Mouse (Mus musculus) midbrain, embryonic 15.5 days (tissue): ENCODE measurements around the gene Hivep2. TPM values are rescaled to one million over a fixed set of nuclear protein-coding genes. Genes with fewer than 3 reads are reported as not detected.

Experiments used
- ATAC-seq: fragments of 200-750 bp; cut with Nextera tagmentation; replicated peaks from 2 replicates; pipeline ENCODE4 v1.8.0; 2017; ENCODE audit warnings: moderate TSS enrichment
- H3K27ac ChIP-seq: fragments of 300-500 bp; sonication (generic); 2 replicates; pipeline ENCODE4 v1.5.1; 2015; ENCODE audit warnings: mild to moderate bottlenecking, inconsistent platforms
- H3K27me3 ChIP-seq: fragments of 300-500 bp; sonication (generic); replicated peaks from 2 replicates; pipeline ENCODE4 v1.6.1; 2015; ENCODE audit warnings: inconsistent platforms
- H3K36me3 ChIP-seq: fragments of 300-500 bp; sonication (generic); replicated peaks from 2 replicates; pipeline ENCODE4 v1.6.1; 2015; ENCODE audit warnings: inconsistent platforms
- H3K4me1 ChIP-seq: fragments of 300-500 bp; sonication (generic); 2 replicates; pipeline ENCODE4 v1.6.1; 2015; ENCODE audit warnings: inconsistent platforms
- H3K4me2 ChIP-seq: fragments of 300-500 bp; sonication (generic); 2 replicates; pipeline ENCODE4 v1.6.1; 2015; ENCODE audit warnings: inconsistent platforms, mild to moderate bottlenecking, moderate library complexity
- H3K4me3 ChIP-seq: fragments of 300-500 bp; sonication (generic); 2 replicates; pipeline ENCODE4 v1.5.1; 2015; ENCODE audit warnings: mild to moderate bottlenecking, inconsistent platforms
- H3K9ac ChIP-seq: fragments of 300-500 bp; sonication (generic); 2 replicates; pipeline ENCODE4 v1.6.1; 2015; ENCODE audit warnings: mild to moderate bottlenecking, inconsistent platforms
- H3K9me3 ChIP-seq: fragments of 300-500 bp; sonication (generic); 2 replicates; pipeline ENCODE4 v1.6.1; 2016; ENCODE audit warnings: inconsistent platforms
- WGBS: fragments of 180-500 bp; shearing (Covaris S2); methylation state at CpG from one replicate; pipeline ENCODE4 v1.1.7; 2015; ENCODE audit warnings: mixed read lengths; 5-methylcytosine and 5-hydroxymethylcytosine counted together
- polyA plus RNA-seq: library from polyadenylated mRNA; unstranded; fragments of >200 nt; fragmentation: Nextera tagmentation; extraction: Ambion mirVana; gene quantifications from 2 replicates; pipeline ENCODE4 v1.2.1, GENCODE M21; 2015

The Hivep2 gene
- polyA plus RNA-seq, 1 experiment from 2014 or later = 12.0 TPM

- Histone ChIP-seq H3K9me3 (no peaks in the 10 kb centered on the region), H3K4me1 (peaks cover 23% of the 10 kb centered on the region), H3K9ac (no peak overlapping the region), H3K4me3 (no peak overlapping the region), H3K27me3 (no peaks in the 10 kb centered on the region), H3K27ac (no peak overlapping the region), H3K4me2 (no peak overlapping the region), H3K36me3 (no peaks in the 10 kb centered on the region)
- WGBS = 54% methylated on average over 13 of the region's 13 CpGs
- ATAC-seq = no peak
Measured at GRCm38 (mm10) chr10:14016287-14016970, 50.6 kb downstream of the Hivep2 start.

GRCm38 (mm10) chr10:14017338-14017737, 51.5 kb downstream of the Hivep2 start:
- Histone ChIP-seq H3K4me3 (no peak overlapping the region), H3K9ac (no peak overlapping the region), H3K27me3 (no peaks in the 10 kb centered on the region), H3K4me2 (no peak overlapping the region), H3K4me1 (peaks cover 23% of the 10 kb centered on the region), H3K9me3 (no peaks in the 10 kb centered on the region), H3K36me3 (no peaks in the 10 kb centered on the region), H3K27ac (no peak overlapping the region)
- no peak for ATAC-seq
- 55% methylated on average over 2 of the region's 2 CpGs for WGBS

DNA sequence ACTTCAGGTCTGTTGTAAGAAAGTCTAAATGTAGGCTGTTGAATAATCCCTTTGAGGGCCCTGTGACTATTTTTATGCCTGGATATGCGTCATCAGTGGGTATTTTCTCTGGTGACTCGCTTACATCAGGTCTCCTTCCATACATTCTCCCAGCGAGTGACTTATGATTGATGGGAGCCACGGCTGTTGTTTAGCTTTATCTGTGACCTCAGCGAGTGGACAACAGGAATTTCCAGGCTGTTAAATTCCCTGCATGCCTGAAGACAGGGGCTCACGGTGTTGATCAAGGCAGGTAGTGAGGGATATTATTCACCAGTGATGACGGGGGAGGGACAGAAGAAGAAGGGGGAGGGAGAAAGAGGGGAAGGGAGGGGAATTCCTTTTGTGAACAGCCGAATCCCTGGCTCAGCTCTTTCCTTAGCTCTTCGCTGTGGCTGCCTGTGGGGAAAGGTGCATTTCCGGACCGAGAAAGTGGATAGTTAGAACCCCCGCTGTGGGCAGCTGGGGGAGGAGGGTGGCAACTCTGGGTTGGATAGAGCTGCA, 52.0 kb downstream of the Hivep2 start:
- 3% methylated on average over 12 of the region's 12 CpGs for WGBS
- ATAC-seq = peak; percentile 70
- Histone ChIP-seq H3K36me3 (no peaks in the 10 kb centered on the region), H3K4me2 (peak overlapping the region; percentile 50), H3K4me3 (peak overlapping the region; percentile 35), H3K27me3 (no peaks in the 10 kb centered on the region), H3K9me3 (no peaks in the 10 kb centered on the region), H3K4me1 (peaks cover 23% of the 10 kb centered on the region), H3K27ac (peak overlapping the region; percentile 42), H3K9ac (peak overlapping the region; percentile 33)

DNA sequence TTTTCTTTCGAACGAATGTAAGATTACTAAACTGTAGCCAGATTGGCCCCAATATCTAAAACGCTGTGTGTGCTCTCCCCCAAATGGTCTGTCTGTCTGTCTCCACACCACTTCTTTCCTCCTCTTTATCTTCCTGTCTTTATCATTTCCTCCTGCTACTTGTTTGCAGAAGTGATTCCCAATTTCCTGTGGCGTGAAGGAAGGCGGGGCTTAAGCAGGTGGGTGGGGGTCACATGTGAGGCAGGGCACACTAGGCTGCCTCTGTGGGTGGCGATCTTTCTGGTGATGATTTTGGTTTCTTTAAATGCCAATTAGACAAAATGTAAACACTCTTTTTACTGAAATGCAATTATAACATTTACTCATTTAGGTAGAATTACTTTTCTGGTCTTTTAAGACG, 52.8 kb downstream of the Hivep2 start:
- ATAC-seq = no peak
- Histone ChIP-seq H3K9ac (no peak overlapping the region), H3K27ac (no peak overlapping the region), H3K9me3 (no peaks in the 10 kb centered on the region), H3K4me1 (peaks cover 23% of the 10 kb centered on the region), H3K4me2 (peak overlapping the region; percentile 50), H3K36me3 (no peaks in the 10 kb centered on the region), H3K27me3 (no peaks in the 10 kb centered on the region), H3K4me3 (0 out of 2 replicates have a peak overlapping the region, but pooled peaks have one; percentile 35)
- 48% methylated on average over 7 of the region's 7 CpGs for WGBS

GRCm38 (mm10) chr10:14019198-14019597, 53.3 kb downstream of the Hivep2 start:
- H3K4me2 ChIP-seq = no peak overlapping the region
- no peak overlapping the region for H3K4me3 ChIP-seq
- H3K27me3 ChIP-seq = no peaks in the 10 kb centered on the region
- H3K27ac ChIP-seq = no peak overlapping the region
- no peak for ATAC-seq
- no peak overlapping the region for H3K9ac ChIP-seq
- H3K4me1 ChIP-seq = peaks cover 23% of the 10 kb centered on the region
- WGBS = 59% methylated on average over 3 of the region's 3 CpGs
- no peaks in the 10 kb centered on the region for H3K9me3 ChIP-seq
- H3K36me3 ChIP-seq = no peaks in the 10 kb centered on the region

DNA sequence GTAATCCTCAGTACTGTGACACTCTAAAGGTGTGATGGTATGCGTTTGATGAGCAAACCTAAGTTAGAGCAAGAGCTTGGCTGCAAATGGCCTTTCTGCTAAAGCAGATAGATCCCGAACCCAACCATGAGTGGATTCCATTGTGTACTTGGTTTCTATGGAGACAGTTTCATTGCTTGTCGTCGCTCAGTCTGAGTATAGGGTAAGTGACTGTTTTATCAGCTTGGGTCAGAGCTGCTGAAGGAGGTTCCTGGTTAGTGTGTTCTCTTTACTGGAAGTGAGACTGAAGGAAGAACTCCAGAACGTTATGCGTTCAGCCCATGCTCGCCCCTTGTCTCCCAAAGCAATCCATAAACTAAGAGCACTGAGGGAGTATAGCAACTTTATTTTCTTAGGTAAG, 54.4 kb downstream of the Hivep2 start:
- no peaks in the 10 kb centered on the region for H3K27me3 ChIP-seq
- ATAC-seq = no peak; the same call in 1 of the 2 replicates
- no peaks in the 10 kb centered on the region for H3K36me3 ChIP-seq
- no peak overlapping the region for H3K4me3 ChIP-seq
- H3K27ac ChIP-seq = no peak overlapping the region
- no peaks in the 10 kb centered on the region for H3K9me3 ChIP-seq
- no peak overlapping the region for H3K9ac ChIP-seq
- 46% methylated on average over 7 of the region's 7 CpGs for WGBS
- no peak overlapping the region for H3K4me2 ChIP-seq
- H3K4me1 ChIP-seq = peaks cover 23% of the 10 kb centered on the region

DNA sequence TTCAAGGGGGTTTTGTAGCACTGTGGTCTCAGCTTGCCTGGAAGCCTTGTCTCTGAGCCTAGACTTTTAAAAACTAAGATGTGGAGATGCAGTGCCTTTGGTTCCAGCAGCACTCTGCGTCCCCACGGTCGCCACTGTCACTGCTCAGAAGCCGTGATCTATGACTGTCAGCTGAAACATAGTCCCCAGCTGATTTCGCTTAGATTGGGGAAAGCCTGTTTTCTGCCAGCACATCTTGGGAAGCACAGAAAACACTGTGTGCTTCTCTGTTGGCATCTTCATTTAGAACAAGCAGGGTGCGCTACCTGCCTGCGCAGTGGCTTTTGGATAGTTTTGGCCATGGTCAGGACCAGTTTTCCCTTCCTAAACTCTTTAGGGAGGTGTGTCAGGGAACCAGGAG, 59.1 kb downstream of the Hivep2 start:
- WGBS = 91% methylated on average over 7 of the region's 7 CpGs
- Histone ChIP-seq H3K36me3 (no peaks in the 10 kb centered on the region), H3K9ac (no peak overlapping the region), H3K4me3 (no peak overlapping the region), H3K4me2 (no peak overlapping the region), H3K4me1 (peaks cover 5% of the 10 kb centered on the region), H3K27me3 (no peaks in the 10 kb centered on the region), H3K9me3 (no peaks in the 10 kb centered on the region), H3K27ac (no peak overlapping the region)
- no peak for ATAC-seq

DNA sequence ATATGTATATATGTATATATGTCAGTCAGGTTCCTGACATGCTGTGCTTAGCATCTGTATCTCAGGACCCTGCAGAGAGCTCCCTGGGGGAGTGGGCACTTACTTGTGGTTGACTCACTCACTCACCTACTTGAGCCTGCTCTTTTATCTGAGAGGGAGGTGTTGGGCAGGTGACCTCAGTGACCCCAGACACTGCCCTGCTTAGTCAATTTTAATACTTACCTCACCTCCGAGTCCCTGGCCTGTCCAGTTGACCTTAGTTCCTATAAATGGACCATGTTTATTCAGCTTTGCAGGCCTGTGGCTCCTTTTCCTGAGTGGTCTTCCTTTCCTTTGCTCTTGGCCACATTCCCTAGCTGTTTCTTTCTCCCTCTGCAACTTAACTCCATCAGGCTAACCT, 61.9 kb downstream of the Hivep2 start:
- H3K9me3 ChIP-seq = no peaks in the 10 kb centered on the region
- H3K27me3 ChIP-seq = no peaks in the 10 kb centered on the region
- H3K36me3 ChIP-seq = no peaks in the 10 kb centered on the region
- H3K4me3 ChIP-seq = no peak overlapping the region
- no peaks in the 10 kb centered on the region for H3K4me1 ChIP-seq
- ATAC-seq = no peak
- no peak overlapping the region for H3K4me2 ChIP-seq
- WGBS = 88% methylated on average over 1 of the region's 1 CpGs
- H3K27ac ChIP-seq = no peak overlapping the region
- H3K9ac ChIP-seq = no peak overlapping the region

DNA sequence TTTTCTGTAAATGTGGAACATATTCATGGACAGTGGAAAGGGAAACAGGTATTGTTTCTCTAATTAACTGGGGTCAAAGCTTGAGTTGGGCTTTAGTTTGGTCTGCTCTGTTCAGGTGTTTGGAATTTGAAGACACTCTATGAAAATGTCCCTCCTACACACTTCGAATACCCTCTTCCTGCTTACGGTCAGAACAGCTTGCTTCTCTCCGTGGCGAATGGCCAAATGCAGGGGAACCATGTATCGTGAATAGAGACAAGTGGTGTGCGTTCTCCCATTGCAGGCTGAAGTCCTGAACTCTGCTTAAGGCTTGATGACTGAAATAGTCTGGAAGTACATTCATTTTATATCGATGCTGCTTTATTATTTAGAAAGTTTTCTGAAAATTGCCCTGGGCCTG, 63.1 kb downstream of the Hivep2 start:
- H3K4me1 ChIP-seq = no peaks in the 10 kb centered on the region
- no peak overlapping the region for H3K9ac ChIP-seq
- no peak for ATAC-seq
- no peaks in the 10 kb centered on the region for H3K9me3 ChIP-seq
- H3K36me3 ChIP-seq = no peaks in the 10 kb centered on the region
- no peaks in the 10 kb centered on the region for H3K27me3 ChIP-seq
- WGBS = 88% methylated on average over 7 of the region's 7 CpGs
- no peak overlapping the region for H3K4me3 ChIP-seq
- H3K27ac ChIP-seq = no peak overlapping the region
- no peak overlapping the region for H3K4me2 ChIP-seq

DNA sequence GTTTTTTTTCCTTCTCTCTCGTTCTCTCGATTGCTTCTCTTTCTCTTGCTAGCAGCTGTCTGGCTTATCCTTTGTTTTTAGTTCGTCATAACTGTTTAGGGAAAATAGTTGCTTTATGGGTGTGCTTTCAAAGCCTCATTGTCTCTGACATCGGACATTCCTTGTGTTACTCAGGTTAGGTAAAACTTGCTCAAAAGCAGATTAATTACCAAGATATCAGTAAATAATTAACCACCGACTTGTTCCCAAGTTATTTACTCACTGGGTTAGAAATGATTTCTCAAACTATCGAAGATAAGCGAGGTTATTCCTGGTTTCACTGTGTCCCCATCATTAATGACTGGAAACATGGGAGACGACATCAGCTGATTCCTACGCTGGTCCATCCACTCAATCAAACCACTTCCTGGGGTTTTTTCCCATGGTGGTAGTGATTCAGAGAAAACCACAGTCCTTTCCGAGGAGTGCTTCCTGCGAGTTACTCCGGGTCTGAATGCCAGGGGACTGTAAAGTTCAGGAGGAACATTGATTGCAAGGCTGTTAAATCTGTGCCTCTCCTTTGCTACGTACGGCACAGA, 64.7 kb downstream of the Hivep2 start:
- H3K9ac ChIP-seq = no peak overlapping the region
- H3K27ac ChIP-seq = no peak overlapping the region
- 94% methylated on average over 14 of the region's 14 CpGs for whole genome bisulfite sequencing
- no peak overlapping the region for H3K4me3 ChIP-seq
- H3K36me3 ChIP-seq = no peaks in the 10 kb centered on the region
- H3K4me2 ChIP-seq = no peak overlapping the region
- no peaks in the 10 kb centered on the region for H3K4me1 ChIP-seq
- no peaks in the 10 kb centered on the region for H3K27me3 ChIP-seq
- H3K9me3 ChIP-seq = no peaks in the 10 kb centered on the region
- no peak for ATAC-seq

DNA sequence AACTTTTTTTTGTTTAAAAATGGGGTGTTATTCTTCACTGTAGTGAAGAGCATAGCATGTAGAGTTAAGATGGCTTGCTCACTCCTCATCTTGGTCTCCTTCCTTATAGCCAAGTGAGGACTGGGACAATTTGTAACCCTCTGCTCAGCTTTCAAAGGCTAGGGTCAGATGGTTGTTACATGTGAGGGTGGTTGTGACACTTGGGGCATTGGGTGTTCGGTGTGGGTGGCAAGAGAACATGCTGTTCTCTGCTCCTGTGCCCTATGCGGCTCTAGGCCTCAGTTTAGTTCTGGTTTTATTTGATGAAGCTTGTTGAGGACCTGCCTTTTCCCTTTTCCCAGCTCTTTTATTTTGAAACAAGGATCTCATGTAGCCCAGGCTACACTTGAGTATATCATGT, 66.7 kb downstream of the Hivep2 start:
- Histone ChIP-seq H3K27me3 (no peaks in the 10 kb centered on the region), H3K9ac (no peak overlapping the region), H3K4me2 (no peak overlapping the region), H3K9me3 (no peaks in the 10 kb centered on the region), H3K27ac (no peak overlapping the region), H3K4me1 (no peaks in the 10 kb centered on the region), H3K36me3 (no peaks in the 10 kb centered on the region), H3K4me3 (no peak overlapping the region)
- WGBS = 91% methylated on average over 2 of the region's 2 CpGs
- ATAC-seq = no peak

GRCm38 (mm10) chr10:14034046-14034445, 68.2 kb downstream of the Hivep2 start:
- no peak for ATAC-seq
- WGBS = 93% methylated on average over 7 of the region's 7 CpGs
- H3K36me3 ChIP-seq = no peaks in the 10 kb centered on the region
- no peaks in the 10 kb centered on the region for H3K9me3 ChIP-seq
- H3K4me1 ChIP-seq = no peaks in the 10 kb centered on the region
- H3K4me3 ChIP-seq = no peak overlapping the region
- H3K27me3 ChIP-seq = no peaks in the 10 kb centered on the region
- no peak overlapping the region for H3K4me2 ChIP-seq
- no peak overlapping the region for H3K9ac ChIP-seq
- H3K27ac ChIP-seq = no peak overlapping the region

DNA sequence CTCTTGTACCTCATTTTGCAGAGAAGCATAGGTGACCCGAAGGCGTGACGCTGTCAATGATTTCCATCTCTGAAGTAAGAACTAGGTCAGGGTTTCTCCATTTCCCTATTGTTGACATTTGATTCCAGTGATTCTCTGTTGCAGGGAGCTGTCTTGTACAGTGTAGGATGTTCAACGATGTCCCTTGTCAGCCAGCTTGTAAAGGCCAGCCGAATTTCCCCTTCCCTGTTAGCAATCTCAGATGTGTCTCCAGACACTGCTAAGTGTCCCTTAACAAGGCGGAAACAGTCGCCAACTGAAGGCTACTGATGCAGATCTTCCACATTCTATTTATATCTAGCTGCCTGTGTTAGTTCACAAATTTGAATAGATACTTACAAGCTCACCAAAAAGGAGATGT, 68.9 kb downstream of the Hivep2 start:
- ATAC-seq = no peak
- Histone ChIP-seq H3K4me2 (no peak overlapping the region), H3K4me3 (no peak overlapping the region), H3K27ac (no peak overlapping the region), H3K36me3 (no peaks in the 10 kb centered on the region), H3K9ac (no peak overlapping the region), H3K4me1 (no peaks in the 10 kb centered on the region), H3K27me3 (no peaks in the 10 kb centered on the region), H3K9me3 (no peaks in the 10 kb centered on the region)
- 91% methylated on average over 7 of the region's 7 CpGs for WGBS
